8 mouse cellular contexts compared by ENCODE assay signal in genomic region chr3:14862654-14863021, GRCm38 (mm10). TPM values are rescaled to one million over a fixed set of nuclear protein-coding genes. Genes with fewer than 3 reads are reported as not detected.
DNase-seq lines count a peak whose midpoint lies in the region; ATAC-seq and TF ChIP-seq lines count a peak whose summit lies in the region.

No protein-coding gene starts in this region.

- H3ac ChIP-seq in C2C12 (ENCODE audit: control insufficient read depth, insufficient read length, low read depth), result peak overlapping the region; percentile 62

- no peaks in the 10 kb centered on the region for H3K27me3 ChIP-seq in C2C12 (ENCODE audit: control insufficient read depth, insufficient read depth, insufficient read length)
- no peaks in the 10 kb centered on the region for H3K27me3 ChIP-seq in hindbrain, embryonic 10.5 days (ENCODE audit: insufficient read depth, poor library complexity, severe bottlenecking)
- H3K27me3 ChIP-seq in liver, embryonic 16.5 days (ENCODE audit: control insufficient read depth, insufficient read depth, low read depth, low read length), result peaks cover 13% of the 10 kb centered on the region
- no peaks in the 10 kb centered on the region for H3K27me3 ChIP-seq in thymus, adult 2 months (ENCODE audit: control insufficient read depth, insufficient read depth, low read length)

- no peaks in the 10 kb centered on the region for H3K36me3 ChIP-seq in C2C12 (ENCODE audit: control insufficient read depth, insufficient read depth)
- H3K36me3 ChIP-seq in hindbrain, embryonic 10.5 days, result no peaks in the 10 kb centered on the region
- H3K36me3 ChIP-seq in liver, embryonic 16.5 days (ENCODE audit: control insufficient read depth, insufficient read depth), result no peaks in the 10 kb centered on the region
- H3K36me3 ChIP-seq in thymus, adult 2 months (ENCODE audit: control insufficient read depth, insufficient read depth, low read length), result no peaks in the 10 kb centered on the region

- no peaks in the 10 kb centered on the region for H3K79me3 ChIP-seq in C2C12 (ENCODE audit: low read depth)

- no peaks in the 10 kb centered on the region for H3K9me3 ChIP-seq in hindbrain, embryonic 10.5 days
- no peaks in the 10 kb centered on the region for H3K9me3 ChIP-seq in liver, embryonic 16.5 days (replicated peaks; ENCODE audit: control insufficient read depth, low read length)

- no peak overlapping the region for H3K4me3 ChIP-seq in C2C12 (ENCODE audit: insufficient read depth, poor library complexity, severe bottlenecking)
- peak overlapping the region; percentile 58 for H3K4me3 ChIP-seq in hindbrain, embryonic 10.5 days
- peak overlapping the region; percentile 47 for H3K4me3 ChIP-seq in liver, embryonic 16.5 days (ENCODE audit: low read depth, low read length)
- H3K4me3 ChIP-seq in thymus, adult 2 months (ENCODE audit: control insufficient read depth, insufficient read depth, low read length), result no peak overlapping the region

- peak; percentile 28 to 44 for DNase-seq in cerebellum, postnatal 10 days
- DNase-seq in cerebellum, postnatal 36 days, result no peak
- DNase-seq in hindbrain, embryonic 10.5 days (ENCODE audit: low spot score), result no peak
- no peak for DNase-seq in thymus, adult 2 months
- DNase-seq in thymus, postnatal 10 days (ENCODE audit: low spot score in 2 of 2), result no peak
- DNase-seq in spleen, postnatal 10 days (ENCODE audit: low spot score in 2 of 2), result no peak

- peak; percentile 53 for ATAC-seq in liver, embryonic 16.5 days (ENCODE audit: low read depth)

- H3K27ac ChIP-seq in hindbrain, embryonic 10.5 days, result peak overlapping the region; percentile 87
- H3K27ac ChIP-seq in liver, embryonic 16.5 days (ENCODE audit: low read length), result 0 out of 2 replicates have a peak overlapping the region, but pooled peaks have one; percentile 11
- no peak overlapping the region for H3K27ac ChIP-seq in thymus, adult 2 months (ENCODE audit: control insufficient read depth, insufficient read depth, low read length)

- under 1% methylated on average over 9 of the region's 9 CpGs for WGBS in hindbrain, embryonic 10.5 days
- WGBS in liver, embryonic 16.5 days (ENCODE audit: insufficient replicate concordance), result 4% methylated on average over 9 of the region's 9 CpGs
- 15% methylated on average over 9 of the region's 9 CpGs for WGBS in thymus, adult 2 months

- peaks cover 16% of the 10 kb centered on the region for H3K4me1 ChIP-seq in hindbrain, embryonic 10.5 days (replicated peaks)
- no peaks in the 10 kb centered on the region for H3K4me1 ChIP-seq in liver, embryonic 16.5 days (ENCODE audit: control insufficient read depth, low read depth, low read length)
- H3K4me1 ChIP-seq in thymus, adult 2 months (replicated peaks; ENCODE audit: control insufficient read depth, insufficient read depth, low read length), result no peaks in the 10 kb centered on the region

- no peak for TF ChIP-seq POLR2A in thymus, adult 2 months (IDR thresholded peaks at IDR 0.05; ENCODE audit: control insufficient read depth, extremely low read depth, insufficient read depth, low read length, poor library complexity)

- no peak for TF ChIP-seq CTCF in C2C12 (IDR thresholded peaks at IDR 0.05; ENCODE audit: control insufficient read depth, insufficient read depth, insufficient read length)
- TF ChIP-seq CTCF in thymus, adult 2 months (IDR thresholded peaks at IDR 0.05; ENCODE audit: borderline replicate concordance, control insufficient read depth, extremely low read depth, insufficient read depth, low read length, poor library complexity), result no peak

- peak overlapping the region; percentile 1; the same call in 1 of the 2 replicates for H3K9ac ChIP-seq in liver, embryonic 16.5 days (ENCODE audit: low read depth, low read length)

- peak overlapping the region; percentile 53 for H3K4me2 ChIP-seq in liver, embryonic 16.5 days (ENCODE audit: low read depth, low read length)

- H3K79me2 ChIP-seq in C2C12 (ENCODE audit: control insufficient read depth, insufficient read depth), result no peaks in the 10 kb centered on the region

TF ChIP-seq in C2C12, 6 proteins besides CTCF, POLR2A, EP300 and RAD21:
- TF ChIP-seq USF1 (IDR thresholded peaks at IDR 0.05; ENCODE audit: low read depth) (no peak), MYOD1 (IDR thresholded peaks at IDR 0.05; ENCODE audit: control insufficient read depth, insufficient read length, low read depth) (no peak), MYOG (IDR thresholded peaks at IDR 0.05; ENCODE audit: control insufficient read depth, extremely low read depth, insufficient read length) (no peak), FOSL1 (IDR thresholded peaks at IDR 0.05; ENCODE audit: insufficient read depth, low read length, poor library complexity, severe bottlenecking) (no peak), CEBPB (IDR thresholded peaks at IDR 0.05; ENCODE audit: low read depth) (no peak), MAX (IDR thresholded peaks at IDR 0.05) (no peak)

RNA-seq across cellular contexts. Expression of gene Car3, which starts 0.7 kb away (rescaled TPM):
- 26.3 TPM for polyA plus RNA-seq in C2C12 (2012; fragmentation: generic; extraction: Trizol)
- 2.0 and 3.7 TPM in 2 replicates for polyA plus RNA-seq in hindbrain, embryonic 10.5 days (2016; fragmentation: Nextera tagmentation; extraction: Ambion mirVana)
- polyA plus RNA-seq in liver, embryonic 16.5 days (2015; fragmentation: Nextera tagmentation; extraction: Ambion mirVana), result 138 and 165 TPM in 2 replicates
- 304 and 370 TPM in 2 replicates for polyA plus RNA-seq in thymus, adult 2 months (2012; rRNA removed)

RNA-seq across cellular contexts. Expression of gene Car2, which starts 23.4 kb away (rescaled TPM):
- polyA plus RNA-seq in C2C12 (2012; fragmentation: generic; extraction: Trizol), result 1.4 TPM
- 84.6 and 101 TPM in 2 replicates for polyA plus RNA-seq in hindbrain, embryonic 10.5 days (2016; fragmentation: Nextera tagmentation; extraction: Ambion mirVana)
- 2,019 and 2,429 TPM in 2 replicates for polyA plus RNA-seq in liver, embryonic 16.5 days (2015; fragmentation: Nextera tagmentation; extraction: Ambion mirVana)
- polyA plus RNA-seq in thymus, adult 2 months (2012; rRNA removed), result 26.7 and 30.9 TPM in 2 replicates

RNA-seq across cellular contexts. Expression of gene Car1, which starts 54.5 kb away (rescaled TPM):
- 0.04 TPM for polyA plus RNA-seq in C2C12 (2012; fragmentation: generic; extraction: Trizol)
- polyA plus RNA-seq in hindbrain, embryonic 10.5 days (2016; fragmentation: Nextera tagmentation; extraction: Ambion mirVana), result not detected in 2 replicates
- 33.0 and 38.7 TPM in 2 replicates for polyA plus RNA-seq in liver, embryonic 16.5 days (2015; fragmentation: Nextera tagmentation; extraction: Ambion mirVana)
- 0.38 TPM in 2 replicates for polyA plus RNA-seq in thymus, adult 2 months (2012; rRNA removed)

Comparison
In these comparisons a context has a peak if more than half of its experiments do, and no peak if none do; other contexts are left out.
1. DNase-seq: peak in cerebellum, postnatal 10 days (2 of 2); none in cerebellum, postnatal 36 days (0 of 2), hindbrain, embryonic 10.5 days (single experiment), thymus, adult 2 months (single experiment), thymus, postnatal 10 days (0 of 2) and spleen, postnatal 10 days (0 of 2).
2. H3K4me3 ChIP-seq: peak in hindbrain, embryonic 10.5 days (single experiment) and liver, embryonic 16.5 days (single experiment); none in C2C12 (single experiment) and thymus, adult 2 months (single experiment).
3. RNA of gene Car2, which starts 23.4 kb away (polyA plus RNA-seq): 2,019 to 2,429 TPM in liver, embryonic 16.5 days; 84.6 to 101 TPM in hindbrain, embryonic 10.5 days, 26.7 to 30.9 TPM in thymus, adult 2 months and 1.4 TPM in C2C12 (single experiment); every median in the first group is over 10 times any median in the second.
4. RNA of gene Car1, which starts 54.5 kb away (polyA plus RNA-seq): 33.0 to 38.7 TPM in liver, embryonic 16.5 days; 0.38 TPM in thymus, adult 2 months, not detected in hindbrain, embryonic 10.5 days and 0.04 TPM in C2C12 (single experiment); every median in the first group is over 10 times any median in the second.